Mouse (Mus musculus) Patski (cell line): ENCODE measurements around the gene Zfp385b. TPM values are rescaled to one million over a fixed set of nuclear protein-coding genes. Genes with fewer than 3 reads are reported as not detected.

Experiments
- ATAC-seq: fragments of 100-300 bp; one replicate; pipeline ENCODE4 v1.8.0; 2021
- CTCF ChIA-PET: fragments of 350-600 bp; sonication (Branson Sonifier 250); formaldehyde crosslinking; loops from one replicate; lab custom pipeline; 2022; ENCODE audit warnings: inconsistent platforms; lab: Charles Lee
- POLR2A ChIA-PET: fragments of 350-600 bp; sonication (Branson Sonifier 250); formaldehyde crosslinking; loops from one replicate; lab custom pipeline; 2022; ENCODE audit warnings: antibody characterized with exemption, inconsistent platforms; lab: Charles Lee
- DNase-seq: peaks from one replicate; pipeline ENCODE4 v3.0.0-alpha.2; 2011; ENCODE audit warnings: low read depth, low spot score
- H3K27me3 ChIP-seq: fragments of 371-371 bp; one replicate; pipeline ENCODE4 v1.5.1; 2021
- CTCF ChIP-seq: fragments of 100-300 bp; IDR thresholded peaks from one replicate; pipeline ENCODE4 v1.5.1; 2021
- in situ Hi-C: fragments of 300-500 bp; cut with MboI; formaldehyde crosslinking; loops from 3 replicates; pipeline ENCODE4 v1.11.1; 2018; ENCODE audit warnings: low pct_unique_long_range_greater_than_20kb, mixed read lengths
- polyA plus RNA-seq: library from polyadenylated mRNA; unstranded; gene quantifications from one replicate; pipeline ENCODE4 v1.2.3, GENCODE M21; 2021

Gene Zfp385b
- polyA plus RNA-seq, 1 experiment from 2014 or later = 0.74 TPM

GRCm38 (mm10) chr2:77503674-77504351 is 315.6 kb downstream of the Zfp385b start:
- ChIA-PET CTCF (no interaction called here), POLR2A (no interaction called here)
- in situ Hi-C loops = no loop called here
- TF ChIP-seq CTCF = no peak
- ATAC-seq (no peak), DNase-seq (no peak)
- H3K27me3 ChIP-seq = no peaks in the 10 kb centered on the region

- H3K27me3 ChIP-seq = no peaks in the 10 kb centered on the region
- ChIA-PET POLR2A (no interaction called here), CTCF (no interaction called here)
- ATAC-seq = no peak
- no peak for TF ChIP-seq CTCF
- no peak for DNase-seq
- in situ Hi-C loops = no loop called here
These were observed 316.2 kb downstream of the Zfp385b start for GRCm38 (mm10) chr2:77503217-77503616.

- ATAC-seq = no peak
- in situ Hi-C loops = no loop called here
- TF ChIP-seq CTCF = no peak
- peaks cover 3% of the 10 kb centered on the region for H3K27me3 ChIP-seq
- CTCF ChIA-PET = no interaction called here
- DNase-seq = no peak
- POLR2A ChIA-PET = no interaction called here
These were observed 317.0 kb downstream of the Zfp385b start for GRCm38 (mm10) chr2:77502458-77502857.

GRCm38 (mm10) chr2:77500480-77500879 is 319.0 kb downstream of the Zfp385b start:
- CTCF ChIA-PET = no interaction called here
- POLR2A ChIA-PET = no interaction called here
- in situ Hi-C loops = no loop called here
- TF ChIP-seq CTCF = no peak
- peaks cover 3% of the 10 kb centered on the region for H3K27me3 ChIP-seq
- ATAC-seq (no peak), DNase-seq (no peak)

- no peak for DNase-seq
- POLR2A ChIA-PET = no interaction called here
- no peak for TF ChIP-seq CTCF
- peaks cover 3% of the 10 kb centered on the region for H3K27me3 ChIP-seq
- in situ Hi-C loops = no loop called here
- CTCF ChIA-PET = no interaction called here
- ATAC-seq = no peak
These were observed 321.1 kb downstream of the Zfp385b start for GRCm38 (mm10) chr2:77498379-77498778.

- peaks cover 3% of the 10 kb centered on the region for H3K27me3 ChIP-seq
- in situ Hi-C loops = no loop called here
- ChIA-PET POLR2A (no interaction called here), CTCF (no interaction called here)
- no peak for TF ChIP-seq CTCF
- ATAC-seq (no peak), DNase-seq (no peak)
These were observed 321.5 kb downstream of the Zfp385b start for GRCm38 (mm10) chr2:77497942-77498341.

- ChIA-PET POLR2A (no interaction called here), CTCF (no interaction called here)
- ATAC-seq (no peak), DNase-seq (no peak)
- in situ Hi-C loops = no loop called here
- H3K27me3 ChIP-seq = peaks cover 3% of the 10 kb centered on the region
- TF ChIP-seq CTCF = no peak
These were observed 323.4 kb downstream of the Zfp385b start for GRCm38 (mm10) chr2:77496071-77496470.

- ATAC-seq = no peak
- in situ Hi-C loops = no loop called here
- no peak for TF ChIP-seq CTCF
- peaks cover 3% of the 10 kb centered on the region for H3K27me3 ChIP-seq
- DNase-seq = no peak
- POLR2A ChIA-PET = no interaction called here
- CTCF ChIA-PET = no interaction called here
These were observed 324.1 kb downstream of the Zfp385b start for GRCm38 (mm10) chr2:77495344-77495743.

GRCm38 (mm10) chr2:77493695-77494094 is 325.7 kb downstream of the Zfp385b start:
- DNase-seq = no peak
- peaks cover 3% of the 10 kb centered on the region for H3K27me3 ChIP-seq
- ATAC-seq = no peak
- POLR2A ChIA-PET = no interaction called here
- CTCF ChIA-PET = no interaction called here
- in situ Hi-C loops = no loop called here
- TF ChIP-seq CTCF = no peak

- ChIA-PET POLR2A (no interaction called here), CTCF (interaction anchor here (1.5 kb wide), 1 partner anchor 18 kb away, joined by 3 read pairs; no protein-coding TSS in a partner anchor)
- DNase-seq = no peak
- ATAC-seq = no peak
- TF ChIP-seq CTCF = no peak
- in situ Hi-C loops = no loop called here
- H3K27me3 ChIP-seq = peaks cover under 1% of the 10 kb centered on the region
These were observed 332.3 kb downstream of the Zfp385b start for GRCm38 (mm10) chr2:77487151-77487550.

GRCm38 (mm10) chr2:77481274-77481673 is 338.2 kb downstream of the Zfp385b start:
- DNase-seq (no peak), ATAC-seq (no peak)
- in situ Hi-C loops = no loop called here
- ChIA-PET CTCF (no interaction called here), POLR2A (no interaction called here)
- TF ChIP-seq CTCF = no peak
- H3K27me3 ChIP-seq = peaks cover 22% of the 10 kb centered on the region

GRCm38 (mm10) chr2:77477536-77477935 is 341.9 kb downstream of the Zfp385b start:
- peaks cover 25% of the 10 kb centered on the region for H3K27me3 ChIP-seq
- no peak for DNase-seq
- no peak for ATAC-seq
- ChIA-PET POLR2A (no interaction called here), CTCF (no interaction called here)
- in situ Hi-C loops = no loop called here
- TF ChIP-seq CTCF = no peak
